Mouse (Mus musculus): ENCODE measurements around the gene Nmi.

GRCm38 (mm10) chr2:52016361-52016760 lies 43.1 kb upstream of the Nmi start:
- TF ChIP-seq POLR2A (IDR thresholded peaks at IDR 0.05; ENCODE audit: insufficient read depth, low read depth, low read length) (no peak), CTCF (IDR thresholded peaks at IDR 0.05; ENCODE audit: insufficient read depth, low read depth, low read length) (no peak)

All from olfactory bulb, adult 2 months (tissue).